Mouse (Mus musculus) testis, adult 2 months (tissue): ENCODE data around the gene Kcnt1. TPM values are rescaled to one million over a fixed set of nuclear protein-coding genes. Genes with fewer than 3 reads are reported as not detected.

Experiments used
- H3K27ac ChIP-seq: fragments of 200-500 bp; 2 replicates; pipeline ENCODE4 v1.5.1; 2012; ENCODE audit warnings: low read depth, low read length; ENCODE audit not compliant: control insufficient read depth, insufficient read depth
- H3K27me3 ChIP-seq: fragments of 200-500 bp; 2 replicates; pipeline ENCODE4 v1.6.1; 2012; ENCODE audit warnings: mild to moderate bottlenecking, low read length, moderate library complexity; ENCODE audit not compliant: control insufficient read depth, insufficient read depth
- H3K36me3 ChIP-seq: fragments of 200-500 bp; 2 replicates; pipeline ENCODE4 v1.6.1; 2012; ENCODE audit warnings: mild to moderate bottlenecking, low read length; ENCODE audit not compliant: control insufficient read depth, insufficient read depth
- H3K4me1 ChIP-seq: fragments of 200-500 bp; 2 replicates; pipeline ENCODE4 v1.6.1; 2012; ENCODE audit warnings: low read length; ENCODE audit not compliant: control insufficient read depth, insufficient read depth
- H3K4me3 ChIP-seq: fragments of 200-500 bp; 2 replicates; pipeline ENCODE4 v1.5.1; 2012; ENCODE audit warnings: low read depth, mild to moderate bottlenecking, low read length, moderate library complexity, mixed read lengths; ENCODE audit not compliant: control insufficient read depth
- CTCF ChIP-seq: fragments of 200-500 bp; IDR thresholded peaks from 2 replicates; pipeline ENCODE4 v1.5.1; 2012; ENCODE audit warnings: low read depth, mild to moderate bottlenecking, inconsistent platforms, low read length, moderate library complexity; ENCODE audit not compliant: control insufficient read depth, insufficient read depth, insufficient replicate concordance
- POLR2A ChIP-seq: fragments of 200-500 bp; IDR thresholded peaks from 2 replicates; pipeline ENCODE4 v1.6.1; 2012; ENCODE audit warnings: low read depth, mild to moderate bottlenecking, inconsistent platforms, low read length, moderate library complexity; ENCODE audit not compliant: control insufficient read depth
- polyA plus RNA-seq: library from polyadenylated mRNA; depleted of rRNA; stranded (reverse); fragments of >200 nt; gene quantifications from 2 replicates; pipeline ENCODE4 v1.2.3, GENCODE M21; 2012

Kcnt1 gene
- polyA plus RNA-seq, 1 experiment: 7.8 TPM

GRCm38 (mm10) chr2:25842758-25843157, 20.8 kb upstream of the Kcnt1 start:
- no peak for TF ChIP-seq POLR2A
- no peak for TF ChIP-seq CTCF
- Histone ChIP-seq H3K4me3 (no peak overlapping the region), H3K4me1 (peaks cover 12% of the 10 kb centered on the region), H3K36me3 (no peaks in the 10 kb centered on the region), H3K27me3 (no peaks in the 10 kb centered on the region), H3K27ac (no peak overlapping the region)

- no peak overlapping the region for H3K4me3 ChIP-seq
- peaks cover 12% of the 10 kb centered on the region for H3K4me1 ChIP-seq
- H3K36me3 ChIP-seq: no peaks in the 10 kb centered on the region
- H3K27ac ChIP-seq: no peak overlapping the region
- TF ChIP-seq POLR2A (no peak), CTCF (no peak)
- H3K27me3 ChIP-seq: no peaks in the 10 kb centered on the region
Measured at GRCm38 (mm10) chr2:25844097-25844496, 19.4 kb upstream of the Kcnt1 start.

DNA sequence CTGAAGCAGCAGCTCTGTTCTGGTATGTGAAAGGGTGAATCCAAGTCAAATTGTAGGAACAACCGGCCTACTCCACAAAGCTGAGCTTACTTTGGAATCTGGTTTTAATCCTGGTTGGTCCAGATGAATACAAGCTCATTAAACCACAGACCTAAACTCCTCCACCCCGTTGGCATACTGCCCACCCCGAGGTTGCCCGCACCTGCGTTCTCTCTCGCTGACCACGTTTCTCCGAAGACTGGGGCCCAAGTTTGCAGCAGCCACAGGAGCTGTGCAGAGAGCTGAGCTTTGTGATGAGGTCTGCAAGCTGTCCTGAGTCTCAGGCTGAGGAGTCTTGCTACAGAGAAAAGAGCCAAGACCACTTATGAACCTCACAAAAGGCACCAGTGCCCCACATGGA, 17.0 kb upstream of the Kcnt1 start:
- H3K4me1 ChIP-seq: peaks cover 12% of the 10 kb centered on the region
- no peaks in the 10 kb centered on the region for H3K27me3 ChIP-seq
- TF ChIP-seq CTCF: no peak
- no peak for TF ChIP-seq POLR2A
- peak overlapping the region; percentile 27; the same call in 1 of the 2 replicates for H3K27ac ChIP-seq
- no peaks in the 10 kb centered on the region for H3K36me3 ChIP-seq
- peak overlapping the region; percentile 73 for H3K4me3 ChIP-seq

DNA sequence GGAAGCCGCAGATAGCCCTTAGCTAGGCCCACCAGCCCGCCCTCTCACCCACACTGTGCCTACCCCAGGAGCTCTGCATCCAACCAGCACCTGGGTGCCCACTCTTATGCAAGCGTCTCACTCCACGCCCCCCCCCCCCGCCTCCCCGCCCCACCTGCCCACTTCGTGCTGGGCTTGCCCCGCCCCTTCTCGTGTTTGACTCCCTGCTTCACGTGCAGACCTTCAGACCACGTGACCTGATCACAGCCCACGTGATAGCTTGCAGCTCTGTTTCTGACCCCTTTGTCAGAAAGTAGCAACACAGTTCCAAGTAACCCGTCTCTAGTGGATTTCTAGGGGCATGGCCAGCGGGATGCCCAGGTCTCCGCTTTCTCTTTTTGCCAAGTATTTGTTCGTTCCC, 16.3 kb upstream of the Kcnt1 start, which contains the start of gene Sohlh1:
TSS of gene Sohlh1 (minus strand) at position 23 of the 400 bp plus-strand sequence.
- Histone ChIP-seq H3K27ac (peak within 1 kb of the TSS; percentile 27), H3K4me1 (peaks cover 12% of the 10 kb centered on the region), H3K4me3 (peak within 1 kb of the TSS; percentile 73), H3K27me3 (no peaks in the 10 kb centered on the region), H3K36me3 (no peaks in the 10 kb centered on the region)
- TF ChIP-seq CTCF (no peak), POLR2A (no peak)

DNA sequence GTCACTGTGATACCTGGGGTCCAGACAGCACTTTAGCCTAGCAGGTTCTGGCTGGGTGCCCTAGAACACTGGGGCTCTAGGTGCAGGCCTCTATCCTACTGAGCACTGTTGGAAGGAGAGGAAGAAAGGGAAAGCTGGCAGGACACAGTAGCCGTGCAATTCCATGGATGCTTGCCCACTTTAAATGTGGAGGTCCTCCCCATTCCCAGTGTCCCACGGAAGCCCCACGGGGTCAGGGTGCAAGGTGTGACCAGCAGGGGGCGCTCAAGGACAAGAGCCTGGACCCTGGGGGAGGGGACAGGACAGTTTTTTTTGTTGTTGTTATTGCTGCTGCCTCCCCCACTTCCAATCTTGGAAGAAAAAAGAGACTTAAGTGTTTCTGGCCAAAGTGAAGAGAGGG, 13.2 kb upstream of the Kcnt1 start:
- TF ChIP-seq POLR2A (no peak), CTCF (peak; percentile 67)
- H3K27ac ChIP-seq: no peak overlapping the region

DNA sequence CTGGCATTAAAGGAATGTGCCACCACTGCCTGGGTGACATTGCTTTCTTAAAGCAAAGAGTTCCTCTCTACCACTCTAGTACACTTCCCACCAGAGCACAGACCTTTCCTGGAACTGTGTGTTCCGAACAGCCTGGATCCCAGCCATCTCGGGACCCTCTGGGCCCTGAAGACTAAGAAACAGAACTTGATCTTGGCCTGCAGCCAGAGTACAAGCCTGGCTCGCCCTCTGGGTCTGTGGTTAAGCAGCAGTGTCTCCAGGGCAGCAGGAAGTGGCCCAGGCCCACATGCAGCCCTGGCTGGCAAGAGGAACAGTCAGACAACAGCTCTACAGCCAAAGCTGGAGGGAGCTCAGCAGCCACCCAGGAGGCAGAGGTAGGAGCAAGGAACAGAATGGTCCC, 10.9 kb upstream of the Kcnt1 start:
- H3K4me1 ChIP-seq: peaks cover 3% of the 10 kb centered on the region
- TF ChIP-seq CTCF (no peak), POLR2A (no peak)
- H3K36me3 ChIP-seq: no peaks in the 10 kb centered on the region
- H3K27me3 ChIP-seq: no peaks in the 10 kb centered on the region
- no peak overlapping the region for H3K4me3 ChIP-seq
- no peak overlapping the region for H3K27ac ChIP-seq

More for the DNA sequence above, 13.2 kb upstream of the Kcnt1 start:
- no peaks in the 10 kb centered on the region for H3K27me3 ChIP-seq
- H3K36me3 ChIP-seq: no peaks in the 10 kb centered on the region
- H3K4me1 ChIP-seq: peaks cover 16% of the 10 kb centered on the region
- H3K4me3 ChIP-seq: no peak overlapping the region

DNA sequence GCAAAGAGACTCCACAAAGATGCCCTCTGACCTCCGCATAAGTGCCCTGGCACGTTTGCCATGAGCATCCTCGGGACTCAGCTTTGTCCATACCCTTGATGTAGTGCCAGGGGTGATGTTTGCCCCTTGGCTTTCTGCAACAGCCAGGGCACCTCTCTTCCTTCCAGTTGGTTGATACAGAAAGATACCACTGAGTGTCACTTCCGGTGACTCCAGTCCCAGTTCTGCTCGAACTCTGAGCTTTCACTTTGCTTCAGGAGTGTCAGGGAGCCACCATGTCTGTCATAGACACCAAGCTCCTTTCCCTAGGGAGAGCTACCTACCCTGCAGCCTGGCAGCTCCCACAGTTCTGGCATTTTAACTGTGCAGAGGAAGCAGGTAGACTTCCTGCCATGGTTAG, 9.5 kb upstream of the Kcnt1 start:
- Histone ChIP-seq H3K36me3 (no peaks in the 10 kb centered on the region), H3K4me3 (no peak overlapping the region), H3K27me3 (no peaks in the 10 kb centered on the region), H3K27ac (no peak overlapping the region), H3K4me1 (peaks cover 3% of the 10 kb centered on the region)
- TF ChIP-seq CTCF: no peak
- TF ChIP-seq POLR2A: no peak

DNA sequence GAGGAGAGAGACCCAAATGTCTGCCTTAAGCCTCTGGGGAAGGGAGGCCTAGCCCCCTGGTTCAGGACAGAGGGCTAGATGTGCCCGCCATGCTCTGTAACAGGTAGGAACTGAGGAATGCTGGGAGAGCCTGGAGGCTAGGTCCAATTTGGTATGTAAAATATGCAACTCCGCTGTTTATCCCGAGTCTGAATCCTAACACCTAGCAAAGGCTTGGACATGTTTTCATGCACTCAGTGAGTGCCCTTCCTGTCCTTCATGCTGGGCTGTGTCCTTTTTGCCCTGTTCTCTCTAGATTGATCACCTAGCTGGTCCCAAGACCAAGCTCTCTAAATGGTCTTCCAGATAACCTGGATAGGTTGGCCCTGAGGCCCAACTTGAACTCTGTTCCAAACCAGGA, 3.6 kb upstream of the Kcnt1 start:
- no peak for TF ChIP-seq POLR2A
- no peak for TF ChIP-seq CTCF
- Histone ChIP-seq H3K36me3 (no peaks in the 10 kb centered on the region), H3K27me3 (no peaks in the 10 kb centered on the region), H3K27ac (no peak overlapping the region), H3K4me3 (no peak overlapping the region), H3K4me1 (peaks cover 21% of the 10 kb centered on the region)
